Mouse (Mus musculus) adrenal gland, adult 2 months (tissue): ENCODE results near the gene Diaph2. TPM values are rescaled to one million over a fixed set of nuclear protein-coding genes. Genes with fewer than 3 reads are reported as not detected.
"Not testable (repeated sequence)": the region's sequence is repeated elsewhere in the genome, so short reads cannot be mapped to it uniquely, and the experiment has no call there.

Source experiments
- DNase-seq: peaks from one replicate; pipeline ENCODE4 v3.0.0; 2021
- polyA plus RNA-seq: library from polyadenylated mRNA; depleted of rRNA; stranded (reverse); fragments of >200 nt; gene quantifications from 2 replicates; pipeline ENCODE4 v1.2.3, GENCODE M21; 2012
- total RNA-seq, 2 experiments: library from RNA; stranded (reverse); gene quantifications; 2 replicates each; pipeline ENCODE4 v1.2.3; 2021

The Diaph2 gene
- total and polyA plus RNA-seq, 3 experiments: 3.7 to 24.8 (median 20.1) TPM

DNA sequence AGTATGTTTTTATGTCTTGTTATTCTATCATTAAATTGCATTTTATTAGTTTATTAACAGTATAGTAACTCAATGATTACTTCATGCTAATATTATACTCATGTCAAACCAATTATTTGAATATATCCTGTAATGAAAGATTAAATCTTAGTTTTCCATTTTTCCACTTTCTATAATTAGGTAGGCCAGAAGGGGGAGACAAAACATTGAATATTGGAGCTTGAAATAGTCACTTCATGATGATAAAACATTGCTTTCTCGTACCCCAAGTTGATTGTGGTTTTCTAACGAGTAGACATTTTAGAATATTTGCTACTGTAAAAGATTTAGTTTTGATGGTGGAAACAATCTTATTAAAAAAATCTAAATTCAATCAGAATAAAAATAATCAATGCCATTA is 82.4 kb downstream of the Diaph2 start:
- DNase-seq: no peak

DNA sequence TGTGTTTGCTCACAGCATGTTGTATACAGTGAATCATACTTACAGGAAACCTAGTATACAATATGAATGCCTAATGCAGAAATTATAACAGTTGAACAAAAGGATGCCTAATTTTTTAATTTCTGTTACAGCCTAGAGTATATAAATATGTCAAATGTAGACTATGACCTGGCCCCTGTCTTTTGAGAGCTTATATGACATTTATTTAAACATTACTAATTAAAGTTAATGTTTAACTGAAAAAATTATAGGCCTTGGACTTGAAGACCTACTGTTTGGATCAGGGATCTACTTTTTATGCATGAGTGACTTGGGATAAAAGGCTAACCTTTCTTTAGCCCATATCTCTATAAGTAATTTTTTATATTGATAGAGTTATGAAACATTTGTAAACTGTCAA is 84.3 kb downstream of the Diaph2 start:
- no peak for DNase-seq

DNA sequence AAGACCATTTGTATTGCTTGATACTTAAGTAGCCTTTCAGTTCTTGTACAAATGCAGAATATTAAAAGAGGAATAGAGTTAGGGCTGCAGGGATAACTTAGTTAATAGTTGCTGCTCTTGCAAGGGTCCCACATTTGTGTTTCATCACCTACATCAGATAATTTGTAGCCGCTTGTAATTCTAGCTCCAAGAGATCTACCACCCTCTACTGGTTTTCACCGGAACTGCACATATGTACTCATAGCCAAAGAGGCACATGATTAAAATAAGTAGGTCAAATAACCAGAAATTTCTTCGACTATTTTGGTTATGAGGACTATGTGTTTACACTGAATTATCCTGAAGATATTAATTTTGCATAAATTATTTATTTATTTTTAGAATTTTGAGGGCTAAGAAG is 134.9 kb downstream of the Diaph2 start:
- DNase-seq: peak; percentile 23

DNA sequence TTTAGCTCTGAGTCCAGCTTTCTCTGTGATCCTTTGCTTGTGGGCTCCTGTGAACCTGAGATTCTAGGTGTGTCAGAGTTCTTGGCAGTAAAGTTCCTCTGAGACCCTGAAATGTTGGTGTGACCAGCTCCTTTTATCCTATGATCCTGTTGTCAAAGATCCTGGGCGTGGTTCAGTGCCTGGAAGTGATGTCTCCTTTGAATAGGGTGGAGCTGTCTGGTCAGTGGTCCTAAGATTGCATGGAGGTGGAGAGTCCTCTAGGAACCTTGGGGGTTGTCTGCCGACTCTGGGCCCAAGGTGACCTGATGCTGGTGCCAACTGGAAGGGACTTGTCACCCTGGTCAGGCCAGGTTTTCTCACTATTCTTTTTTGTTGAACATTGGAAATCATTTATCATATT is 176.3 kb downstream of the Diaph2 start:
- DNase-seq: no peak

DNA sequence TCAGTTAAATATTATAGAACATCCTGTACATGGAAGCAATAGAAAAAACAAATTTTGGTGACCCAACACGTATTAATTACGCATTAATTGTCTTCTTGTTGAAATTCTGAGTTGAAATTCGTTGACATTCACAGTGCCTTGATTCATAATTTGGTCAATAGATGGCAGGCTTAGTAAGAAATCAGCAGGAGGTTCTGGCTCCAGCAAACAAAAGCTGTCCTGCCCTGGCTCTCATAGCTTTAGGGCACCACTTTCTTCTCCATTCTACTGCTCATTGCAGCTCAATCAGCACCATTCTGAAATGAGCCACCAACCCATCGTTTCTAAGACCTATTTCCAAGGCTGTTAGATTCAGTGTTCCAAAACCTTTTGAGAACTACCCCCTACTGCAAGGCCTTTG is 225.3 kb downstream of the Diaph2 start:
- peak; percentile 1 for DNase-seq

DNA sequence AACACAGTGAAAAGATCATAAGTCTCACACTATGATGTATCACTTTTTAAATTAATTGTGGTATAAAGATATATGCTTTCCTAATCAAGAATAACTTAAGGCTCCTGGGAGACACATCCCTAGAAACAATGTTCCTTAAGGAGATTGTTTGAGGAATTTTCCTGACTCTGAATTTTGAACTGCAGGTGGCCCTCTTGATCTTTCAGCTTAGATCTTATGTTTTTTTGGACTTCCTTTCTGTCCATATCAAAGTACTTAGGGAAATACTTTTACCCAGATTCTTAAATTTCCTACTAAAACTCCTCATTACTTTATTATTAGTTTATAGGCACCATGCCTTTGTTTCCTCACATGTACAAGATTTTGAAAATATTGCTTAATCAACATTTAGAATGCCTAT is 258.7 kb downstream of the Diaph2 start:
- no peak for DNase-seq

DNA sequence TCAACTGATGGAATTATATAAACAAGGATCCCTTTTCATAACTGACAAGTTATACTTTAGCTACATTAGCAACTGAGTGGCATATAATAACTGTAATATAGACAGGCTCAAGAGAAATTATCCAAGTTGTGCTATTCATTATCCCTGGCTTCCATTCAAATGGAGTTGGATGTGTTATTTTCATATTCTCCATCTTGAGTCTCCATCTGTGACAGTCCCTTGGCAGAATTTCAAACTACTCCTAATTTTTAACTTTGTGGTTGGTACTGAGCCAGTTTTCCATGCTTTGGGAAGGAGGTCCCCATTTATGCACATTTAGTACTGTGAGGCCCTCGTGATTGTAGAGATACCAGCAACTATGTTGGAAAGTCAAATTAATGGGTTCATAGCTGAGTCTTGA is 270.2 kb downstream of the Diaph2 start:
- no peak for DNase-seq

DNA sequence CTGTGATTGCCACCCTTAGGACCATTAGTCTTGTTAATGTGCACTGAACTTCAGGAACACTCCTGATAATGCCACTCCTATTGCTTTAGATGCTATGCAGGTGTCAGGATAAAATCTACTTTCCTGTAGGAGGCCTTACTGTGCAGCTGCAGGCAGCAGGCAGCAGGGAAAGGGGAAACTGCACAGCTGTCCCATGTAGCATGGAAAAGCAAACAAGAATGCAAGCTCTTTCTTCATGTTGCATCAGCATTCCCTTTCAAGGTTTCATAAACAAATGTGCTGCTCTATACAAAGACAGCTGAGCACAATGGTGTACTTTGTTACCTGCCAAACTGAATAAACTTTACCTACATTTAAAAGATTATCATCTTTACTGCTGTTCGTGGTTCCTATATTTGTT is 295.0 kb downstream of the Diaph2 start:
- no peak for DNase-seq

DNA sequence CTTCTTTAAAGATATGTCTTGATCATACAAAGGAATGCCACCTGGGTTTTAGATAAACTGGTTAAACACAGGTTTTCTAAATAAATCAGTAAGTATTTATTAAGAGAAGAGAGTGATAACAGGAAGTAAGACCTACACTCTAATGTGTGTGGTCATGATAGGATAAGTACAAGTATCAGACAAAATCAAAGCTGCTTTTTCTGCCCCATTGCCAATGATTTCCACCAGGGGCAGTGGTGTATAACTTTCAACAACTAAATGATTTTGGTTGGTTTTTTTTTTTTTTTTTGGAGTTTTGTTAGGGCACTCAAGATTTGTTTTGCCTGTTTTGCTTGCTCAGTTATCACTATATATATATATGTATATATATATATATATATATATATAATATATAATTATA is 399.7 kb downstream of the Diaph2 start:
- DNase-seq: no peak

DNA sequence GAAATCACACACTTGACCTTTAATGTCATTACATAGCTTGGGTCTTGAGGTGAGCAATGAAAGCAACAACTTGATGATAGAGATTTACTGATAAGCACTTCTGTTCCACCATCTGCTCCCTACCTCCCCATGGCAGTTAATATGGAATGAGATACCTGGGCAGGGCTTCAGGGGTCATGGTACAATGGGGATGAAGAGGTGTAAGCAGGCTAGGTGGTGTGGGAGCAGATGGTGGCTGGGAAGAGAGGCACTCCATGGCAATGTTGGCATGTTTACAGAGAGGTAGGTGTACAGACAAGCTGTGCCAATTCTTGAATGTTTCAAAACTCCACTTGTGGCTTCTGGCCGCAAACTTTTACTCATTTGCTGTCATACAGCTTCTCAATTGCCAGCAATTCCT is 402.6 kb downstream of the Diaph2 start:
- DNase-seq: no peak

DNA sequence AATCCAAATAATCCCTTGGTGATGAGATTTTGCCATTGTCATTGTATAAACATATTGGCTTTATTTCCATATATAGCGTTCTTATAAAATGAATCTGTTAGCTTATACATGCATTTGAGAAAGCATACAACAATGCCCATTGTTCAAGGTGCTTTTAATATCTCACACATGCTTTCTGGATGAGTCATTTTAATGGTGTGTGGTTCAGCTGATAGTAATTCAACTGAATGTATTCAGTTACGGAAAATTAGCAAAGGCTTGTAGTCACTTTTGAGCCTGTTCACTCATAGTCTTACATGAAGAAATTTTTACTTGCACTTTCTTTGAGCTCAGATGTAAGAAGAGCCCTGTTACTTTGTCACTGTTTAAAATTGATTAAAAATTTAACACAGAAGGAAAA is 423.6 kb downstream of the Diaph2 start:
- no peak for DNase-seq

DNA sequence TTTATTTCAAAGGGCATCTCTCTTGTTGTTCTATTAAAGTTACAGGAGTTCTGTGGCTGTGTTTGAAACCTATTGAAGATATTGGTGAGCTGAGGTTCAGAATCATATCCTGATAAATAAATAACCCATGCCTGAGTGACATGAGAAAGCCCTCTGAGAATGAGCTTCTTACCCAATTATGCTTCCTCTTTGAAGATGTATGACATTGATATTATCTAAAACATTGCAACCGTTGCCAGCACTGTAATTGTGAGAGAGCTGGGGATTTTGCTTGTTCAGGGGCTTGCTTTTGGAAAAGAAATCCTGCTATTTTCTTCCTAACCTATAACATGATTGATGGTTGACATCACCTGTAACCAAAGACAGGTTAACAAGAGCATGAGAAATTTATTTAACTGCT is 438.3 kb downstream of the Diaph2 start:
- no peak for DNase-seq

DNA sequence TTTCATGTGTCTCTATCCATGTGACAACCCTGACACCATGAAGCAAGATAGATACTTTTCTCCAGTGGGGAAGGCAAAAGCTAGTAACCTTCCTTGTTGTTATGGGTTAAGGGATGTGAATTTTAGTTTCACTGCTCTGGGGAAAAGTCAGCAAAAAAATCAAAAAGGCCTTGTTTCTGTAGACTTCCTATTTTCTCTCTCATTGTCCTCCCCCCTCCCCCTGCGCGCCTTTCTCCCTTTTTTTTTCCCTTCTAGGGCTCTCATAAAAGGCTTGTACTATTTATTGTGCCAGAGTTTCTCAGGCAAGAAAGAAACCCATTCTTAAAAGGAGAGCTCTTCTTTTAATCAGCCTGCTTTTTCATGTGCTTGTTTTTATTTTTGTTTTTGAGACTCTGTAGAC is 438.9 kb downstream of the Diaph2 start:
- DNase-seq: no peak

DNA sequence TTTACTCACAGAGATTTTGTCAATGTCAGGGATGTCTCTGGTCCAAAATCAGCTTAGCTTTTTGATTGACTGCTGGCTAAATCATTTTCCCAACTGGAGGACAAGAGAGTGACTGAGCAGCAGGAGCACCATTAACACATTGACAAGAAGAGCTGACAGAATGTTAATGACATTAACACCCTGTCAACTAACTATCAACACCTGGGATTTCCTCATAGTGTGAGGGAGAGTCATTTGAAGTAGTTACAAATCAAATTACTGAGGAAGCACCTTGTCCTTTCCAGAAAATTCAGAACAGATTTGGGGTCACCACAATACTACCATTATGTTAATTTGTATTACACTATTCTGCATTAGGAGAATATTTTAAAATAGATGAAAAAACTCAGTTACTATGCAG is 439.7 kb downstream of the Diaph2 start:
- no peak for DNase-seq

DNA sequence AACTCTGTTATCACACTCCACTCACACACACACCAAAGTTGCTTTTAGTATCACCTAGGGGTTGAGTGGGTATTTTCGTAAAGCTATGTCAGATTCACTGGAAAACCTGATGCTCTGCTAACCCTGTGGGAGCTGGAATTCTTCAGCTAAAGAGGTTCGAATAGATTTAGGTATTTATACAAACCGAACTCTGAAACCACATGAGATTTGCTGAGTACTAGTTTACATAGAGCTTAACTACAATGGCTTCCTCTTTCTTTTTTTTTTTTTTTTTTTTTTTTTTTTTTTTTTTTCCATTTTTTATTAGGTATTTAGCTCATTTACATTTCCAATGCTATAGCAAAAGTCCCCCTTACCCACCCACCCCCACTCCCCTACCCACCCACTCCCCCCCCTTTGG is 447.9 kb downstream of the Diaph2 start:
- DNase-seq: not testable (repeated sequence)

DNA sequence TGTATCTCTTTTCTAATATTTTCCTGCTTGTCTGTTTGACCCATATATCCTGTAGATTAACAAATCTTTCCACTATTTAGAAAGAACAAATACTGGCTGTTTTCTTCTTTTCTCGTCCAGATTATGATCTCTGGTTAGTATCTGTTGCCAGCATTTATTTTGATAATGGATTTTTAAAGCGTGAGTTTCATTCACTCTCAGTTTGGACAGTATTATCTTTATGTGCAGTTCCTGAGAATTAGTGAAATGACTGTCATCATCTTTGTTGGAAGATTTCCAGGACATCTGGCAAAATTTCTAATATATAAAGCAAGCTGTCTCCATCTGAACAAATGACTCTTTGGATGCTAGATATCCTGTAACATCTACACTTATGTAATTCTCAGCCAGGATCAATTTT is 455.7 kb downstream of the Diaph2 start:
- no peak for DNase-seq

DNA sequence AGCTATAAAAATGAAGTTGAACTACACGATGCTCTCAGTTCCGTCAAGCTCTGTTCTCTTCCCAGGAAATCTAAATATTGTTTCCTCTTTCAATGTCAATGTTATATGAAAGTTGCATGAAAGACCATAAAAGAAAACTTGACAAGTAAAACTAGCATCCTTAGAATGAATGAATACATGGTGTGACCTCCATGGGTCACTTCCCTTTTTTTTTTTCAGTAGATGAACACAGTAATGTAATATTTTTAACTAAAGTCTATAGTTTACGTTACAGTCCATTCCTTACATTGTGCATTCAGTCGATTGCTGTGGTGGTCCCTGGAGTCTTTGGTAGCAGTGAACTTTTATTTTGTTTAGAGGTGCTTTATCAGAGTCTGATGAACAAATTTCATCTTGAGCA is 462.7 kb downstream of the Diaph2 start:
- DNase-seq: no peak

DNA sequence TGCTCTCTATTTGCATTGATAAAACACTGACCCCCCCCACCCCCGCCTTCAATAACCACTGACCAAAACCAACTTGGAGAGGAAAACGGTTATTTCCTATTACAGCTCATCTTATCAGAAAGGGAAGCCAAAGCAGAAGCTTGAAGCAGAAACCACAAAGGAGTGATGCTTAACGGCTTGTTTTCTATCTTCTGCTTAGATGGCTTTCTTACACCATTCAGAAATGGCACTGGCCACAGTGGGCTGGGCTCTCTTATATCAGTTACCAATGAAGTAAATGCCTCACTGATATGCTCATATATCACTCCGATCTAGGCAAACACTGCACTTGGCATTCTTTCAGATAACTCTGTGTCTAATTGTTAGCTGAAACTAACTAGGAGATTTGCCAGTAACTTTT is 463.2 kb downstream of the Diaph2 start:
- no peak for DNase-seq

DNA sequence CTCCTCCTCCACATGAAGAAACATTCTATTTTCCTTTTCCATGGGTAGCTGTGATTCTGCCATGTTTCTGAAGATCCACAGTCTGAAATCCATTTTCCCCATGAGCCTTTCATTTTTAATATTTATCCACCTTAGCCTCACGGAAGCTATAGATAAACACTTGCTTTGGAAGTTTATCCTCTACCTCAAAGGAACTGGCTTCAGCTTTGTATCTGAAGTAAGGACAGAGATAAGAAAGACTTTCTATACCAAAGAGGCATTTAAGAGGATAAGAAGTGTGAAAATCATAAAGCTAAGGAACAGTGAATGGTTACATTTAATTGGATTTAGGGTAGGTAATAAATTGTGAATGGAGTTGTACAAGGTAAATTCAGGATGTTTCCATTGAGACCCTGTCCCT is 480.5 kb downstream of the Diaph2 start:
- DNase-seq: no peak

DNA sequence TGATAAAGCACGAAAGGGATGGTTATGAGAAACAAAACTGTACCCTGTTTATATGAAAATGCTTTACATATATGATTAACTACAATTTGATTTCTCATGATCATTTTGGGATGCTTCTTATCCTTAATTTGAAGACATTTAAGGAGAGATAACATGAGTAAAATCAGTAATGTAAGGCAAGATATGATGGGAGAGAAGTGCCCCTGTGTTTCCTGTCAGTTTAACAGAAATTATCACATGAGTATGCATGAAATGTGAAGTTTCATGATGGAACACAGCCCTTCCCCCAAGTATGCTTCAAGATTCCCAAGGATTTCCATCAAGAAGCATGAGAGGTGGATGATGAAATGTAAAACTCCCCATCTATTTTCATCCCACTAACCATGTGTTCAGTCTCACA is 485.6 kb downstream of the Diaph2 start:
- no peak for DNase-seq

DNA sequence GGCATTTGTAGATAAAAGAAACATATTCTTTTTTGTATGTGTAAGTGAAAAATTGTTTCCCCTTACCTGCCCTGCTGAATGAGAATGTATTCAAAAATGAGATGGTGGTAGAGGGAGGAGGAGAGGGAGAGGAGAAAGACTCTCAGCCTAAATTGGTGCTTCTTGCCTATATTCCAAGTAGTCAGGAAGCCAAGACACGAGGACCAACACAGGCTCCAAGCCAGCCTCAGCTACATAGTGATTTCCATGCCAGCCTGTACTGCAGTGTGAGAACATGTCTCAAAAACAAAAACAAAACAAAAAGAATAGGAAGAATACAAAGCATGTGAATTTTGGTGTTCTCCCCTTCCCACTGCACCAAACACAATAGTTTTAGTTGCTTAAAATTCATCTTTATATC is 497.1 kb downstream of the Diaph2 start:
- no peak for DNase-seq

DNA sequence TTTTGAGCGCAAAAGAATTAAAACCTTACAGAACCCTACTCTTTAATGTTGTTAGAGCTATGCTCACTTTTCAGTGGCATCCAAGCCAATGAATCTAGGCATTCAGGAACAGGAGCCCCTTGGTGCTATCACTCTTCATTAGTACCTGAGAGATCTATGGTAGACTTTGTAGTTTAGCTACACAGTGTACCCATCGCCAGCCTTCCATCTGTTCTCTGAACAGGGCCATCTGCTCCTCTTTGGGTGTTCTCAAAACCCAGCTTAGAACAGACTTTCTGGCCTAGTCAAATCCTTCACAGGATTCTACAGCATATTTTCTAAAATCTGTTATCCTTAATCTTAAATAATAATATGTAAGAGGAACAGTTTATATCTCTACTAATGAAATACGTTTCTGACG is 504.1 kb downstream of the Diaph2 start:
- DNase-seq: no peak

DNA sequence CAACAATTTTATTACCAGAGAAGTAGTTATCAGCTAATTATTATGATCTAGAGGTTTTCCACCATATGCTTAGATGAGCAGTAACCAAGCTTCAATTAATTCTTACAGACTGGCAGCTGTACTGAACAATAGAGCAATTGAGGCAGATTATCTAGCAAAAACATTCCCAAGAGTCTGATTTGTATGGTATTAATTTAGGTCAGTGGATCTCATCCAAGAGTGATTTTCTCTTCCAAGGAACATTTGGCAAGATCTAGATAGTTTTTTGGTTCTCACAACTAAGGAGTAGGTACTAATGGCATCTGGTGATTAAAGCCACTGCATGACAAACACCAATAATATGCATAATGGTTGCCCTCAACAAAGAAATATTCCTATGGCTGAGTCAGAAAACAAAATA is 516.2 kb downstream of the Diaph2 start:
- no peak for DNase-seq

DNA sequence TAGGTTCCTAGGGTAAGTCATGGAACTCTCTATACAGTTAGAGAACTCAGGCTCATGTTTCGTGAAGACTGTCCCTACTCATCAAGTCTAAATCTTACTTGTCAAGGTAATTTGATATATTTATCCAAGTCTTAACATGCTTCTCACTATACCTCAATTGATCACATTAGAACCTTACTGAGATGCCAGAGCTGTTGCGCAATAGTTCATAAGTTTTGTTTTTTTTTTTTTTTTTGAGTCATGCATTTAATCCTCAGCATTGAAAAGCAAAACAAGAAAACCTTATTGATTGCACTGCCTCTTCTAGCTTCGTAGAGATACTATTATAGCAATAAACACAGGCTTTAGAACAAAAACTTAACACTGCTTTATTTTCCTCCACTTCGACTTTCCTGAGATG is 529.6 kb downstream of the Diaph2 start:
- no peak for DNase-seq

DNA sequence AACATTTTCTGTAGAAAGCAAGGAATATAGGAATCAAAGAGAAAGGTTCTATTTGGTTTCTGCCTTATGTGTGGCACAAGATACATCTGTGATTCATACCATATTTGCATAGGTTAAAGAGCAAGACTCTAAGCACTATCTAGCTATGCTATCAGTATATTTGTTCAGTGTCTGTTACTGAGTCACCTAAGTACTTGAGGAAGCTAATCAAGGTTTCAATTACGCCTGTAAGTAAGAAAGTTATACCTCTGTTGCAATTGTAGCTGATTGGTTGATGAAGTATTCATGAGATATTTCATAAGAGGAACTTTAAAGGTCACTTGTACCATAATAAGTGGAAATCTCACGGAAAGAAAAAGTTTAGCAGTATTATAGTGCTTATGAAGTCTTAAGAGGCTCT is 531.9 kb downstream of the Diaph2 start:
- DNase-seq: no peak

DNA sequence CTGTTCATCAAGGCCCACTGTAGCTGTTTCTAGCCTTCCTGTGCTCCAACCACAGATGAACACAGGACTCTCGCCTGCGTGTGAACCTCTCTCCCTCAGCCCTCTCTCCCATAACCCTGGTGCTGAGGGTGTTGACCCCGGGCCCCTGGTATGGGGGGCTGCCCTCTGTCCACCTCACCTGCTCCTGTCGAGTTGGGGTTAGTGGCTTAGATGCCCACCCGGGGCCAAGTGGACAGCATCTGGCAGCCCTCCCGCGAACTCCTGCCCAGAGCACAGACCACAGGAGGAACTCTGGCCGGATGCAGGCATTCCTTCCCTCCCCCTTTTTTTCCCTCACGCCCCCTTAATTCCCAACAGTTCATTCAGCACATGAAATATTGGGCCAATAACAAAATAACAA is 537.5 kb downstream of the Diaph2 start:
- no peak for DNase-seq
